Mouse (Mus musculus) layer of hippocampus, adult 9-10 months (tissue): ENCODE data around the gene P4hb.

Source experiments
- DNase-seq: peaks from one replicate; pipeline ENCODE4 v3.0.0; 2022; ENCODE audit warnings: low spot score

The P4hb gene

DNA sequence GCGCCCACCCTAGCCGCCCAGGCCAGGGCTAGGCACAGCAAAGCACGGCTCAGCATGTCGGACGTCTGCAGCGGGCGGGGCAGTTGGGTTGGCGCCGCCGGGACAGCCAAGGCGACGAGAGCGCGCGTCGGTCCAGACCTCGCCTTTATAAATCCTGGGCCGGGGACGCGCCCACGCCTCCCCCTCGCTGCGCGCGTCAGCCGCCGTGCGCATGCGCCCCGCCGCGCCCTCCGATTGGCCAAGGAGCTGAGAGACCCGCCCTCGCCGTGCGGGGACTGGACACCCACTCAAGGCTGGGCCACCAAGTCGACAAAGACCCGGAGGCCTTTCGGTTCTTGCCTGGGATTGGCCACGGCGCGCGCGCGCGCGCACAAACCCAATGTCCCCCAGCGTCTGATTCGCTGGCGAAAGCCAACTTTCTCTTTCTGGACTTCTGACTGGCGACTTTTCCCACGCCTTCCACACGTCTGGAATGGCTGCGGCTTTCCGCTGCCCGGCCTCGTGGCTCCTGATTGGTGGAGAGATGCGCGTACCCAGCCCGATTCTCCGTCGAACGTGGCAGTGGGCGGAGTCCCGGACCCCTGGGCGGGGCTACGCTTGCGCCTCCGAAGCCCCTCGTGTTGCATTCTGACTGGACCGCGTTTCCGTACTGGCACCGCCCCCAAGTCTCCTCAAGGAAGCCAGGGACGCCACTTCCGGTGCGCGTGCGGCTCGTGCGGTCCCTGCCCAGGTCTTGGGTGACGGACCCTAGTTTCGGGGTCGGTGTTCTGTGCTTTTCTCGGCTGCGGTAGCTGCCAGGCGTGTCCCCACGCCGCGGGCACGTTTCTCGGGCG lies at the start of gene P4hb:
Gene P4hb, minus strand, starts transcription at position 502 of the 833 bp plus-strand sequence.
- DNase-seq, result peak; percentile 98

DNA sequence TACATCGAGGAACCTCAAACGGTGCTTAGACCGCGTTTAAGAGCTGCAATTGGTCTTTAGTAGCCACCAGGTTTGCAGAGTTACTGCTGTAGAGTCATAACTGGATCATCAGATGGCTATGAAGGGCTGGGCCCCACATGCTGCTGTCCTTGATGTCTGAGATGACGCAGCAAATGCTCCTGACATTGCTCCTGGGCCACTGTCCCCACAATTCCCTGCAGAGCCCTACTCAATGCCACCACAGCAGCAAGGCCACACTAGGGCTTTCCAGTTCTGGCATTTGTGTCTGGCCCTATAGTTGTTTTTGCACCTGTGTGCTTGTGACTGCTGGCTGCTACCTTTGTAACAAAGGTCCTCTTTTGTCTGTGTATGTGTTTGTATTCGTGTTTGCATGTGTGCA lies 49.8 kb upstream of the P4hb start:
- DNase-seq, result no peak

GRCm38 (mm10) chr11:120620195-120620594 lies 47.1 kb upstream of the P4hb start:
- DNase-seq, result no peak

DNA sequence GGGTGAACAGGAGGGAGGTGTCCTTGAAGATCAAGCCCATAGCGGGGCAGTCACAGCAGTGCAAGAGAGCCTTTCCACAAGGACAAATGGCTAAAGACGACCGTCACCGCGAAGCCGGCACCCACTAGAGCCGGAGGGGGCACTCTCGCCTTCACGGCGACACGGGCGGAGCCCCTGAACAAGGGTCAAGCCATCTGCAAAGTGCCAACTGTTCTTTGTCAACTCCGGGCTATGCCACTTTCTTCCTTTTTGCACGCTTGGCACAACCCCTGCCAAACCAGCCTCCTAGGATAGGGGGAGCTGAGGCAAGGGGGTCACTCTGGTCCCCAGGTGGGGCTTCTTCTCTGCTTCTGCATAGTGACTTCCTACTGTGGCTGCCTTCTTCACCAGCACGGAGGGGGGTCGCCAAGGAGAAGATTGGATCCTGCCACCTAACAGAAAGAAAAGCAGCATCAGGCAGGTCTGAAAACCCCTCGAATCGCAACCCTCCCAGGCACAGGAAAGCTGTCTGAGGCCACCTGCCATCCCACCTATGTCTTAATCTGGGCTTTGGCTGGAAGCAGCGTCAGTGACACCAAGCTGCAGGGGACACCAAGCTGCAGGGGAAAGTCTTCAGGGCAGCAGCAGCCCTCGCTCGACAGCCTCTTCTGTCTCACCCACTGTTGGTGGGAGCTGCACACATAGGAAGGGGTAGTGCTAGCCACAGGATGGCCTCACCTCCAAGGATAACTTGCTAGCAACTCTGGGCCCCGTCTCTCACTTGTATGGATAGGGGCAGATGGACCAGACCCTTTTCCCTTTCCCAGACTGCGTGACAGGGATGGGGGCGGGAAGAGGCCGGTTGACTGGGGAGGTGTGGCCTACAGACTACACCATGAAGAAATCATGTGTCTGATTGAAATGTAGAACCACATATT lies 45.8 kb upstream of the P4hb start:
- DNase-seq, result no peak

DNA sequence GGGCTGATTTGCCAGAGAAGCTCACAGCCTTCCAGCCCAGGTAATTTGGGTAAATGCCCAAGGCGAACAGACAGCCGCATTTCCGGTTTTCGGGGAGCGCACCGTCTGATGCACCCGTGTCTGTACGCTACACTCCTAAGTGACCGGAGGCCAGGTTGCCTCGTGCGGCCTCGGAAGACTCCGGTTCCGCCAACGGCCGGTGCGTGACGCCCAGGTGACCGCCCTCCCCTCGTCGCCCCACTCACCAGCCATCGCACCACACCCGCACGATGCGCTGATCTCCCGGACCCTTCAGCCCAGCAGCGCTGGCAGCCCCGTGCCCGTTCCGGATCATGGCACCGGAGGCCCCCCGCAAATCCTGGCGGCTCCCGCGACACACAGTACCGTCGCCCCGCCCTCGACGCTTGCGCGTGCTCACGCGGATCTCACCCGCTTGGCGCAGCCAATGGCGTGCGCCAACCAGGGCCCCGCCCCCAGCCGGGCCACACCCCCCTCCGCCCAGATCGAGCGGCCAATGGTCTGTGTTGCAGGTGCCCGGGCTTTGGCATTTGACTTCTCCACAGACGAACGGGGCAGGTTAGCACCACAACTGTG lies 44.6 kb upstream of the P4hb start, which contains the start of gene Pcyt2:
Gene Pcyt2, minus strand, starts transcription at position 418 of the 594 bp plus-strand sequence.
- peak; percentile 75 for DNase-seq

- DNase-seq, result no peak
These were observed 43.7 kb upstream of the P4hb start for GRCm38 (mm10) chr11:120616617-120617294.

GRCm38 (mm10) chr11:120615606-120616203 lies 42.7 kb upstream of the P4hb start:
- DNase-seq, result no peak

DNA sequence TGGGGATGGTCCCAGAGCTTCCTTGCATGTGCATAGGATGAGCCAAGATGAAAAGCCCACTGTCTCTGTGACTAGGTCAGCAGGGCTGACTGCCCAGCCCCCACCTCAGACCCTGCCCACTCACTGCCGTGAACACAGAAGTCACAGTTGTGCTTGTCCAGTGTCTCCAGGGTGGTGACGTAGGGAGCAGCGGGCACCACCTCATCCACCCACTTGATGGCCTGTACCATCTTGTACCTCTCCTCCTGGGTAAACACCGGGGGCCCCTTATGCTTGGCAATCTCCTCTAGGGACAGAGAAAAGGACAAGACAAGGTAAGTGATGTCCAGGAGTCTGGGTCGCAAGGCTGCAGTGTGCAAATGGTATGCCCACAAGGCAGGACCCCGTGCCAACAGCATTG lies 42.1 kb upstream of the P4hb start:
- DNase-seq, result no peak

DNA sequence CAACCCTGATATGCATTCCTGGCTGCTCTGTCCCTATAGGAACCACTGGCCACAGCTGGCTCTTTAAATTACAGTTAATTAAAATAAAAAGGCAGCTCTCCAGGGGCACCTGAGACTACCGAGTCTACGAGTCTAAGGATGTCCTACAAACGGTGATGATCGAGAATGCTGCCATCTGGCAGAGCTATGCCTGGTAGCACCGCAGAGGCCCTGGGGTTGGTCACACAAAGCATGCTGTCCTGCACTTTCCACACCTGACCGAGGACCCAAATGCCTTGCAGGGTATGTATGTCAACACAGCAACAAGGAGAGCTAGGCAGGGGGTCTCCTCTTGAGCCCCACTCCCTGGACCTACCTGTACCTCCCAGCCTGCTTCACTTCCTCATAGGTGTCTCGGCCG lies 40.9 kb upstream of the P4hb start:
- no peak for DNase-seq

GRCm38 (mm10) chr11:120613481-120613972 lies 40.5 kb upstream of the P4hb start:
- DNase-seq, result no peak

- no peak for DNase-seq
These were observed 39.7 kb upstream of the P4hb start for GRCm38 (mm10) chr11:120612763-120613162.

DNA sequence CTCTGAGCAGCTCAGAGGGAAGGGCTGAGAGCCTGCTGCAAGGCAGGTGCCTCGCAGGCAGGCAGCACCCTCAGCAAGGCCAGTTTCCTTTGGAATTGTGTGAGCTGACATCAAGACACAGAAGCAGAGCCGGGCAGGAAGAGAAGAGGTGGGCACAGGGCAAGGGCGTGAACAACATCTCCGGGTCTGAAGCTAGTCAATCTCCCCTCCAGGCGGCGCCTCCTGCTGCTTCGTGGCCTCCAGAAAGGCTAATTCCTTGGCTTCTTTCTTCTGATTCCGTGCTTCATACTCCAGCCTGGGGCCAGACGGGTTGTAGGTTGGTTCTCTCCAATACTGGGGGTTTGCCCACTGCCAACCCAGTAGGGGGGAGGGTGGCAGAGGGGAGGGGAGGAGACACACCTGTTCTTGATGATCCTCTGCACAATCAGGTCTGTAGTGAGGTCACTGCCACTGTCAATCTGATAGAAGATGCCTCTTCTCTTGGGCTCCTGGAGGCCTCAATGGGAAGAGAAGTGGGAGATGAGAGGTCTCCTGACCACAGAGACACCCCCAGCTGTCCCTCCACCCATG lies 37.5 kb upstream of the P4hb start:
- no peak for DNase-seq

- DNase-seq, result no peak
These were observed 36.2 kb upstream of the P4hb start for GRCm38 (mm10) chr11:120609250-120609649.

GRCm38 (mm10) chr11:120608241-120609034 lies 35.4 kb upstream of the P4hb start, which contains the start of gene Npb:
Gene Npb (plus strand): TSS chr11:120608477.
- no peak for DNase-seq

- DNase-seq, result no peak
These were observed 33.7 kb upstream of the P4hb start for GRCm38 (mm10) chr11:120606764-120607163.

- no peak for DNase-seq
These were observed 32.6 kb upstream of the P4hb start for GRCm38 (mm10) chr11:120605667-120606066.

GRCm38 (mm10) chr11:120603545-120603944 lies 30.5 kb upstream of the P4hb start:
- DNase-seq, result no peak

DNA sequence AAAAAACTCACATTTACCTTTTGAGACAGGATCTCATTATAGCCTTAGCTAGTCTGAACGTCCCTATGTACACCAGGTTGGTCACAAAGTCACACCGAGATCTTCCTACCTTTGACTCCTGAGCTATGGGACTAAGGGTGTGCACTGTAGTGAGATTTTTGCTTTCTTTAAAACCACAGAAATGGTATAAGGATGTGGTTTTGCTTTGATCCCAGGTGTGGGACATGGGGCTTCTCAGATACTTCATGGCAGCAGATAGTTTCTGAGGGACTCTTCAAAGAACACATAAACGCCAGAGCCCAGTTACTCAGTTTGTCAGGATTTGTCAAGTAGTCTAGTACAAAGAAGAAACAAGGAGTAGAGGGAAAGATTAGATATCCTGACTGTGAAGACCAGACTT lies 27.7 kb upstream of the P4hb start:
- DNase-seq, result no peak

DNA sequence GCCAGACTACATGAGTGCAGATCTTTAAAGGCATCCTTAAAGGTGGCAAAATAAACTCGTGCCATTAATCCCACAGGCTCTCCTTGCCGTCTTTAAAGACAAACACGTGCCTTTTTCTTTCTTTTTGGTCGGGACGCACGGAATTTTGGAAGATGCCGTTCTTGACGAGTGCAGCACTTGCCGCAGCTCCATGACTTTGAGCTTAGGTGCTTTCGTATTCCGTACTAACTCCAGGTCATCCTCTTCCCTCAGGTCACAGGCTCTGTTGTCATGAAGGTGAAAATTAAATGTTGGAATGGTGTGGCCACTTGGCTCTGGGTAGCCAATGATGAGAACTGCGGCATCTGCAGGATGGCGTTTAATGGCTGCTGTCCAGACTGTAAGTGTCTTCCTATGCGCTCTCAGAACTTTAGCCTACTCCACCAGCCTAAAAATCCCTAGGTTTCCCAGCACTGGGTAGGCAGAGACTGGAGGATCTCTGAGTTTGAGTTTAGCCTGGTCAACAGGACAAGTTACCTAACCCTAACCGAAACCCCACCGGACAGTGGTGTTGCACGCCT lies 26.0 kb upstream of the P4hb start:
- DNase-seq, result no peak
